Mouse (Mus musculus) lung, postnatal 36 days (tissue): ENCODE data around the gene 1700080E11Rik.
"Not testable (repeated sequence)": the region's sequence is repeated elsewhere in the genome, so short reads cannot be mapped to it uniquely, and the experiment has no call there.

Experiments used
- DNase-seq: peaks from one replicate; pipeline ENCODE4 v3.0.0; 2022; ENCODE audit warnings: mixed read lengths

1700080E11Rik gene

DNA sequence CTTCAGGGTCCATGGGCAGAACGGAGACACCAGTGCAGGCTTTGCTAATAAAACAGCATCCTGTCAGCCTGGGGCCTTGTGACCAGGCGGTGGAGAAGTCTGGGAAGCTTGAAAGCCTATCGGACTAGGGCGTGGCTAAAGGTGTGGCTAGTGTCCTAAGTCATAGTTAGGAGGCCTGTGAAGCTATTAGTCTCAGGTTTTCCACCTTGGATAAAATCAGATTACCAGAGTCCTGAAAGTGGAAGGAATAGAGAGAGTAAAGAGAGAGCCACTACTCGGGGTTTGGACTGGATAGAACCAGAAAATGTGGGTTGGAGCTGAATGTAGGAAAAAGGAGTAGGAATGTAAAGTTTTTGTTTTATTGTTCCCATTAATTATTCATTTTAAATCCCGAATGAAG lies at the start of gene 1700080E11Rik:
Gene 1700080E11Rik, minus strand, starts transcription at position 101 of the 400 bp plus-strand sequence.
- DNase-seq, result no peak

DNA sequence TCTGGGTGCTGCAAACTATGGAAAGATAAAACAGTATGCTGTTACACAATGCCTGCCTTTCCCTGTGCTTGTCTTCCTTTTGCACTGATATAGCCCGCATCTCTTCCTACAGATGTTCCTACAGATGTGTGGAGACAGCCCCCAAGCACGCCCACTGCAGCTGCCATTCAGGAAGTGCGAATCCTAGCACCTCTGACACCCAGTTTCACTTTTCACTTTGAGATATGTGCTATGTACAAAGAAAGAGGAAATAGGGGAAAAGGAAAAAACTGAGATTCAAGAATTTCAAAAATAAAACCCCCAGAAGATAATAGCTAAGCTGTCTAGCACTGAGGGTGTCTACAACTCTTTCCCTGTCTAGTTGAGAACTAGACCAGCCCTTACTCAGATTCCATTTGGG lies 41.8 kb upstream of the 1700080E11Rik start:
- DNase-seq, result no peak

DNA sequence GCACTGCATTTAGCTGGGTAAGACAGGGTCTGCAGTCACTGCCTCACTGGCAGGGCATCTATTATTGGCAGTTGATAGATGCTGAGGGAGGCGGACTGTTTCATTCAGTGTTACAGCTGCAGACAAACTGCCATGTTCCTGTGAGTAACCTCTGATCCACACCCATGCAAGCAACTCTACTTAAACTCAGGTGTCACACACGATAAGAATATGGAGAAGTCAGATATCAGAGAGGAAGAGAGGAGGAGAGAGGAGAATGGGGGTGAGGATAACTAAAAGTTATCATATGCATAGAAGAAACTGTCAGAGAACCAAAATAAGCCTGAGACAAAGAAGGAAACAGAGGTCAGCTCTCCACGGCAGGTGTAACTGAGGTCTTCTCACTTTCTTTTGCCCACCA lies 37.5 kb upstream of the 1700080E11Rik start:
- DNase-seq, result no peak

DNA sequence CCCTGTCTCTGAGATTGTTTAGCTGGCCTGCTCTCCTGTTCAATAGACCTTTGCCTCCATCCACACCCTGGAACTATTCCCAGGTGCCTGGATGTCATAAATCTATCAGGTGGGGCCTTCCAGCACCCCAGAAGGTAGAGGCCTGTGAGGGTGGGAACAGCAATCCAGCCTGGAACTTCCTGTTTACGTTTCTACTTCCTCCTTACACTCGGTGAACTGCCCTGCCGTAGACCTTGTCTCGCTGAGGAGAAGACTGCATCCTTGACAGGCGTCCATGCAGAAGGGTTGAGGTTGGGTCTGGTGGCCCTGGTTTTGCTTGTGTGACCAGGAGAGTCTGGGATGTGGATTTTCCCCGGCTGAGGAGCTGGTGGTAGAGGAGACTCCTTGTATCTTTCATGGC lies 5.7 kb downstream of the 1700080E11Rik start:
- DNase-seq, result no peak

DNA sequence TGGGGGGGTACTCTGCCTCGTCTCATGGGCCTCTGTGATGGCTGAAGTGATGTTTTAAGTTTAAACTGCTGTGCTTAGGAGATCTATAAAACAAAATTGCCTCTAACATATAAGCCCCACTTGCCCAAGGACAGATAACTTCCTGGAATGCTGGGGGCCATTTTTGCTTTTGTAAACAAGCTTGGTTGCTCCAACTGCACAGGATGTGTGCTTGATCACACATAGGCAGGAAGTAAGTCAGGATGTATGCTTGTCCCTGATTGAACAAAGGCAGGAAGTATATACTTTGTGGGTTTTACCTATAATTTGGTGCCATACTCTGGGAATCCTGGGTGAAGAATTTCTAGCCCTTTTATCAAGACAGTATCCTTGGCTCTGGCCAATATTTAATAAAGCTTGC lies 8.5 kb downstream of the 1700080E11Rik start:
- no peak for DNase-seq

DNA sequence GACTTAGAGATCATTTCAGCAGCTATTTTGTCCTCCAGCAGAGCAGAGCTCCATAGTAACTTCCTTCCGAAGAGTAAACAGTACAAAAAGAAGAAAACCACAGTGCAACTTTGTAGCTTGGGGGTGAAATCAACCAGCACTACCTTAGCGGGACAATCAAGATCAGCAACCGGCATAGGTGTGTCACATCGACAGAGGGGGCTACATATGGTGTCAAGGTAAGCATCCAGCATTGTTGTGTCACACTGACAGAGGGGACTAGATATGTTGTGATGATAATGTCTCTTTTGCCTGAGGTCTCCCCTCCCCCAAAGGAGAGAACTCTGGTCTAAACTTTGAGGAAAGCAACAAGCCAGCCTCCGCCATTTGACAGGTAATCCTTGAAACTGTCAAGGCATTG lies 10.4 kb downstream of the 1700080E11Rik start:
- DNase-seq, result no peak

DNA sequence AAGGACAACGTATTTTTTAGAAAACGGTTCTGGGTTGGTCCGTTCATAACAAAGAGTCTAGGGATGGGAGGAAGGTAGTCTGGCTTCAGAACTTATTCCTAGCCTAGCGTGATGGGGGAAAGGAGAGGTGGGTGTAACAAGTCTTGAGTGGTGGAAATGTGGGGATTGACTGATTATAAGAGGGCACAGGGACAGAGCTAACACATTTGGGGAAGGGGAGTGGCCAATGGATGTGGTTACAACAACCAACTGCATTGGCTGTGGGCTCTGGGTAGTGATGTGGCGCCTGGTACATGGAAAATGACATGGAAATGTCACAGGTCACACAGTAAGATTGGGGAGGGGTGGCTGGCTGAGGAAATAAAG lies 12.9 kb downstream of the 1700080E11Rik start:
- no peak for DNase-seq

DNA sequence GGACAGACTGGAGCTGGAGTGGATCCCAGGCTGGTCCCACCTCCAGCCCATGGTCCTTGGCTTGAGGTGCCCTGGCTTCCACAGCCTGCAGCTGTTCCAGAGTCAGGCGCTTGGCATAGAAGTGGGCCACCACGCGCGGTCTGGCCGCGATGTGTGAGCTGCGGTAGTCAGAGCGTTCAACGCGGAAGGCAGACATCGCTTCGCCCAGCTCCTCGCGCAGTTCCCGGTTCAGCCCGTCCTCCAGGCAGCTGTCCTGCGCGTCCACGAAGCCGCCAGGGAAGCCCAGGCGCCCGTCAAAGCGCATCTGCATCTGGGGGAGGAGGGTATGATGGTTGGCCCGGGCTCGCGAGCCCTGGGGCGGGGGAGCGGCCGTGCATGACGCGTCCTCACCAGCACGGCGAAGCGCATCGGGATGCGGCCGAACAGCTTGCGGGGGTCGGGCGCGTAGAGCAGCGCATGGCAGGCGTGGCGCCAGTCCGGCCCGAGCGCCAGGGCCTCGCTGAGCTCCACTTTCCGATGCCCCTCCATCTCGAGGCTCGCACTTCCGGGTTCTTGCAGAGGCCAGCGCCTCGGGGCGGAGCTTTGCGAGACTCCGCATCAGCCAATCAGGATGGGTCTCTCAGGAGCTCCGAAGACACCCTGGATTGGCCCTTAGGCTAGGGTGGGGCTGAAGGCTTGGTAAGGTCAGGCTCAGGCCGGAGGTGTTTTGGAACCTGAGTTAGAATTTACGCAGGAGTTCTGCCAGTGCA lies 13.5 kb downstream of the 1700080E11Rik start, which contains the start of gene Nudt16:
Gene Nudt16, minus strand, starts transcription at position 572 of the 749 bp plus-strand sequence.
- peak; percentile 97 for DNase-seq

DNA sequence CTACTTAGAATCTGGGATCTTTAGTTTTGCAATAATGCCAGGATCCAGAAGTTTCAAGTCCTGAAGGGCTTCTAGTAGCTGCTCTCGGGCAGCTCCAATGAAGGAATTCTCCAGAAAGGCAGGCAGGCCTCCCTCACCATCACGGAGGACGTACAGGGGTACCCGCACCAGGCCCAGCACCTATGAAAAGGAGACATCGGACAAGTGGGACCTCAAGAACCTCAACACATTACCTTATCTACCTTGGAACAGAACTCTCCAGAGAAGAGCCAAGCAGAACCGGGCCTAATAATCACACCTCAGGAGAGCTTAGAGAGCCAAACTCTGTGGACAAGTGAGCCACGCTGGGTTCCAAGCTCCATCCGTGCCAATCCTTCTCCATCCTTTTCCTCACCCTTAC lies 14.6 kb downstream of the 1700080E11Rik start:
- DNase-seq, result no peak

DNA sequence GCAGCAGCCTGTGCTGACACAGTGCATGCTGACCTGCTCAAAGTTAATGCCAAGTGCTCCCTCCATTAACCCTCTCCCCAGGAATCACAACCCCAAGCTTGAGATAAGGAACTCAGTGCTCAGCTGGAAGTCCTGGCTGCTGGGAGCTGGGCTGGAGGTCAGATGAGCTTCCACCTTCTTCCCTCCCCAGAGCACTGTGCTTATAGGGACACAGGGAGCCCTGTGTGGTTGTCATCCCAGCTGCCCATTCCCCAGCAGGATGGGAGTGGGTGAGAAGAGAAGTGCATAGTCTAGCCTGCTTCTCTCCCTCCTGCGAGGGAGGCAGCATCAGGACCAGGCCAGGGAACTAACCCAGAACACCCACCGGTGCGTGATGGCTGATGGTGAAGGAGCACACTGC lies 19.7 kb downstream of the 1700080E11Rik start:
- not testable (repeated sequence) for DNase-seq

DNA sequence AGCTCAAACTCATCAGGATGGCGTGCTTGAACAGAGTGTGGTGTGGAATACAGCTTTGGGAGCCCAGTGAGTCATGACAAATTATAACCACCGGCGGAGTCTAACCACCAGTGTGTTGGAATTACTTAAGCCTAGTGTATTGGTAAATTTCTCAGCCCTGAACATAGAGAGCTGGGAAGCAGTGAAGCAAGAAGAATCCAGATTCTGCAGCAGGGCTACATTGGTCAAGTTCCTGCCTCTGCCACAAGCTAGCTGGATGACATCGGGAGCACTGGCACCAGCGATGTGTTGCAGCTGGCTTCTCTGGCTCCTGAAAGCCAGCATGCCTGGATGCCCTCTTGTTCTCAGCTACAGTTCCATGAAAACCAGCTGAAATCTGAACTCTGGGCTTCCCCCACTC lies 41.0 kb downstream of the 1700080E11Rik start:
- no peak for DNase-seq

DNA sequence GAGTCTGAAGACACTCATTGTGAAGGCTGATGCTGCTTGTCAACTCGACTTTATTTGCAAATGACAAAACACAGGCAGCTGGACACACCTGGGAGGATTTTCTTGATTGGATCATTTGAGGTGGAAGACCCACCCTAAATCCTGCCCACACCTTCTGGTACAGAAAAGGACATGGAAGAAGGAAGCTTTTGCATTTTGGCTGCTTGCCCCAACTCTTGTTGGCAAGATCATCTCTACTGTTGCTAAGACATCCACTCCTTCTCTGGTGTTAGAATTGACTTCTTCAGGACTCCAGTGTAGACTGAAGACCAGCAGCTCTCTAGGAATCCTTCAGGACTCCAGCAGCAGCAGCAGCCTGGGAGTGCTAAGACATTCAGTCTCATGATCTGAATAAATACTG lies 43.0 kb downstream of the 1700080E11Rik start:
- DNase-seq, result no peak

DNA sequence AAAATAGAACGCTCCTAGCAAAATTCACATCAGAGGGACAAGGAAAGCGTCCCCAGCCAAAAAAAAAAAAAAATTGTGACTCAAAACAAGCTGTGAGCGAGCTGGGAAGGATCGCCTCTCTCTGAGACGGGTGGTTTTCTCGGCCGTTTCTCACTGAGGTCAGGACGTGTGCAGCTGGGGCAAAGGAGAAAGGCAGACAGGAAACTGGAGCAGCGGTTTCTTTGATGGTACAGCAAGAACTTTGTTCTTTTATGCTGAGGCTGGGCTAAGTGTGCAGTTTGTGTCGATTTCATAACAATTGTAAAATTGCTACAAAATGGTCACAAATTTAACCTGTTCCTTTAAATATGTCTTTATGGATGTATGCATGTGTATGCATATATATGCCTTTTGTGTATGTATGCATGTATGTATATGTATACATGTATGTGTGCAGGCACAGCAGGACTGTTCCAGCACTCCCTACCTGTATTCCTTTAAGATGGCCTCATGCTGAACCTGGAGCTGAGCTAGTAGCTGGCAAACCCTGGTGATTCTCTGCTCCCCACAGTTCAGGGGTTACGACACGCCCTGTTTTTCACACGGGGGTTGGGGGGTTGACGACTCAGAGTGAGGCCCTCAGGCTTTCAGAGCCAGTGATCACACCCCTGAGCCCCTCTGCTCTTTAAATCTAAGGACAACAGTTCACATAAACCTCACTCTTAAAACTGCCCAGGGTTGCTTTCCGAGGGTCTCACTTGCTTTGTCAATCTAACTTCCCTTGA lies 43.9 kb downstream of the 1700080E11Rik start:
- DNase-seq, result no peak
